Mouse (Mus musculus) neural tube, embryonic 12.5 days (tissue): Measurements from ENCODE around the gene Dock8. TPM values are rescaled to one million over a fixed set of nuclear protein-coding genes. Genes with fewer than 3 reads are reported as not detected.

Source experiments
- ATAC-seq: fragments of 200-750 bp; cut with Nextera tagmentation; 2 replicates; pipeline ENCODE4 v1.8.0; 2017; ENCODE audit warnings: low read depth, mild to moderate bottlenecking, moderate TSS enrichment, moderate library complexity; ENCODE audit not compliant: low FRiP score
- H3K27ac ChIP-seq: fragments of 300-500 bp; sonication (generic); 2 replicates; pipeline ENCODE4 v1.5.1; 2016
- H3K27me3 ChIP-seq: fragments of 300-500 bp; sonication (generic); replicated peaks from 2 replicates; pipeline ENCODE4 v1.6.1; 2016; ENCODE audit warnings: mild to moderate bottlenecking
- H3K36me3 ChIP-seq: fragments of 300-500 bp; sonication (generic); 2 replicates; pipeline ENCODE4 v1.6.1; 2016; ENCODE audit warnings: mild to moderate bottlenecking
- H3K4me1 ChIP-seq: fragments of 300-500 bp; sonication (generic); 2 replicates; pipeline ENCODE4 v1.6.1; 2016
- H3K4me2 ChIP-seq: fragments of 300-500 bp; sonication (generic); replicated peaks from 2 replicates; pipeline ENCODE4 v1.6.1; 2016; ENCODE audit warnings: mild to moderate bottlenecking
- H3K4me3 ChIP-seq: fragments of 300-500 bp; sonication (generic); 2 replicates; pipeline ENCODE4 v1.5.1; 2016
- H3K9ac ChIP-seq: fragments of 300-500 bp; sonication (generic); 2 replicates; pipeline ENCODE4 v1.6.1; 2016; ENCODE audit warnings: mild to moderate bottlenecking
- H3K9me3 ChIP-seq: fragments of 300-500 bp; sonication (generic); 2 replicates; pipeline ENCODE4 v1.6.1; 2016; ENCODE audit warnings: mild to moderate bottlenecking
- WGBS: fragments of 180-500 bp; shearing (Covaris S2); methylation state at CpG from one replicate; pipeline ENCODE4 v1.1.7; 2016; 5-methylcytosine and 5-hydroxymethylcytosine counted together
- polyA plus RNA-seq: library from polyadenylated mRNA; unstranded; fragments of >200 nt; fragmentation: Nextera tagmentation; extraction: Ambion mirVana; gene quantifications from 2 replicates; pipeline ENCODE4 v1.2.1, GENCODE M21; 2016

Dock8 gene
- polyA plus RNA-seq, 1 experiment from 2014 or later, result 0.66 TPM

DNA sequence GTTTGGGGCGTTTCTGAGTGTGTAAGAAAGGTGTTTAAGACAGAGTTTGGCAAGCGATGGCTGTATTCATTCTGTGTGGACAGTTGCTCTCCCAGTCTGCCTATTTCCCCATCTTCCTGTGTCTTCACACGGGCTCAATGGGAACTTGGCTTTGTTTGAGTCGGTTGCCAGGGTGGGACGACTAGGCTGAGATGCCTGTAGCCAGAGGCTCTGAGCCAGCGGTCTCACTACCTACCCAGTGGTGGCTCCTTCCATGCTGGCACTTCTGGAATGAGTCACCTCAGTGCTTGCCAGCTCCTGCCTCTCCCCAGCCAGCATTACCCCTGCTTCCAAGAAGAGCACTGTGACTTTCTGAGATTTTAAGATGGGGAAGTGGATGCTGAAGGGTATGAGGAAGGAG lies 75.4 kb downstream of the Dock8 start:
- Histone ChIP-seq H3K4me1 (no peaks in the 10 kb centered on the region), H3K36me3 (no peaks in the 10 kb centered on the region), H3K9ac (no peak overlapping the region), H3K4me3 (no peak overlapping the region), H3K4me2 (no peak overlapping the region), H3K27ac (no peak overlapping the region), H3K9me3 (no peaks in the 10 kb centered on the region), H3K27me3 (no peaks in the 10 kb centered on the region)
- 77% methylated on average over 6 of the region's 6 CpGs for WGBS
- no peak for ATAC-seq

DNA sequence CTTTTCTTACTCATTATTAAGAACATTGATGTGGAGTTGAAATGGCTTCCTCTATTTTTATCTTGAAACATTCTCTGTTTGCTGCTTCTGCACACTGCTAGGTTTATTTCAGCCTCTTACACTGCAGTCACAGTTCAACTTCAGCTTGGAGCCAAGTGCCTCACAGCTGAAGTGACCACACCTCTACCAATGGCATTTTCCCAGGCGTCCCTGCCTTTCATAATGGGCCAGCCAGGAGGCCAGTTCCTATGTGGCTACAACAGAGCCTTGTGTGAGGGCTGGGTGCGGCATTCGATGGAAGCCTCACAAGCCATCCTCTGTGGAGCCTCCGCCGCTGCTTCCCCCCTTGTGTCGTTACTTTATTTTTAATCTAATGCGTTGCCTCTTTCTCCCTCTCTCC lies 78.3 kb downstream of the Dock8 start:
- no peak overlapping the region for H3K4me2 ChIP-seq
- WGBS, result 78% methylated on average over 7 of the region's 7 CpGs
- no peaks in the 10 kb centered on the region for H3K27me3 ChIP-seq
- H3K4me3 ChIP-seq, result no peak overlapping the region
- no peaks in the 10 kb centered on the region for H3K4me1 ChIP-seq
- no peak overlapping the region for H3K9ac ChIP-seq
- no peaks in the 10 kb centered on the region for H3K36me3 ChIP-seq
- ATAC-seq, result no peak
- H3K27ac ChIP-seq, result no peak overlapping the region
- H3K9me3 ChIP-seq, result no peaks in the 10 kb centered on the region

DNA sequence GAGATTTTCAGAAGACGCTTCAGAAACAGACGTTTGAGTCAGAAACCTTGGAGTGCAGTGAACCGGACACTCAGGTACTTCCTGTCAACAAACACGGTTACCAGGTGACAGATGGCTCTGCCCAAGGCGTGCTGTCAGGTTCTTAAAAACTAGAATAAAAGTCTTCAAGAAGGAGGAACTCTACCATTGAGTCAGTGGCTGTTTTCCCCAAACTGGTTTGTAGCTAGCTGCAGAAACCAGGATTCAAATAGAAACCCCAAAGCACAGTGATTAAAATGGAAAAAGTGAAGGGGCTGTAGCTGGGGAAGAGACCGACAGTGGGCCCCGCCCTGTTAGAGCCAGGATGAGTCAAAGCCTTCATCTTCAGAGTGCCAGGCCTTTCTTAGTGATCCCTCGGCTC lies 78.8 kb downstream of the Dock8 start:
- Histone ChIP-seq H3K36me3 (no peaks in the 10 kb centered on the region), H3K4me1 (no peaks in the 10 kb centered on the region), H3K9me3 (no peaks in the 10 kb centered on the region), H3K27ac (no peak overlapping the region), H3K4me2 (no peak overlapping the region), H3K9ac (no peak overlapping the region), H3K4me3 (no peak overlapping the region), H3K27me3 (no peaks in the 10 kb centered on the region)
- ATAC-seq, result no peak
- 85% methylated on average over 8 of the region's 8 CpGs for WGBS

DNA sequence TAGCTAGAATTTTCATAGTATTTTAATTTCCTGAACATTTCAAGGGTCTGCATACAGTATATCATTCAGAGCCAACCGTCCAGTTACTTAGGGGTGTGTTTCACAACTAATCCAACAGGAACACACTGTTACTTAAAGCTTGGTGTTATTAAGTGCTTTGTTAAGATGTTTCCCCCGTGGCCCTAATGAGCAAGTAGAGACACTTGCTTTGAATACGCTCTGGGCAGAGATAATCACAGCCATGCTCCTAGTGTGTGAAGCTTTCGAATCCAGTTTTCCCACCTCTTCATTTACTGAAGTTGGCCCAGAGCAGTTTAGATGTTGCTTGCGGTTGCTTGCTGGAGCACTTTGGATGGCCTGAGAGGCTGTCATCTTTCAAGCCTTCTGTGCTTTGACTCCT lies 80.8 kb downstream of the Dock8 start:
- no peak overlapping the region for H3K4me3 ChIP-seq
- ATAC-seq, result no peak
- no peak overlapping the region for H3K27ac ChIP-seq
- H3K4me2 ChIP-seq, result no peak overlapping the region
- no peaks in the 10 kb centered on the region for H3K27me3 ChIP-seq
- no peaks in the 10 kb centered on the region for H3K9me3 ChIP-seq
- 82% methylated on average over 5 of the region's 5 CpGs for WGBS
- no peaks in the 10 kb centered on the region for H3K4me1 ChIP-seq
- H3K9ac ChIP-seq, result no peak overlapping the region
- no peaks in the 10 kb centered on the region for H3K36me3 ChIP-seq

DNA sequence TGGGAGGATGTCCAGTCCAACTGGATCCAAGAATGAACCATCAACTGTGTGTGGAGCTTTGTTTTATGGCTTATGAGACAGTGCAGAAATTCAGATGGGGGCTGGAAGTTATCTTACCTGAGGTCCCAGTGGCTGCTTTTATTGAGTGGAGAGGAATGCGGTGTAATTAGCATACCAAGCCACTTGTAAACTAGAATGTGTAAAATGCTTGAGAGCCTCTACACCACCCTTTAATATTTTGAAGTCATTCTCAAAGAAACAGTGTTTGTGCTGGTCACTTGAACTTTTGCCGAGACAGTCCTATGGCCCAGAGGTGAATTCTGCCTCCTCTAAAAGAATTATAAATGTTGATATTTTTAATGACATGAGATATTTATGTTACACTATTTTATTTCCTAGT lies 83.5 kb downstream of the Dock8 start:
- Histone ChIP-seq H3K4me2 (no peak overlapping the region), H3K36me3 (no peaks in the 10 kb centered on the region), H3K4me3 (no peak overlapping the region), H3K9ac (no peak overlapping the region), H3K27ac (no peak overlapping the region), H3K27me3 (no peaks in the 10 kb centered on the region), H3K4me1 (no peaks in the 10 kb centered on the region), H3K9me3 (no peaks in the 10 kb centered on the region)
- WGBS, result 80% methylated on average over 2 of the region's 2 CpGs
- no peak for ATAC-seq

DNA sequence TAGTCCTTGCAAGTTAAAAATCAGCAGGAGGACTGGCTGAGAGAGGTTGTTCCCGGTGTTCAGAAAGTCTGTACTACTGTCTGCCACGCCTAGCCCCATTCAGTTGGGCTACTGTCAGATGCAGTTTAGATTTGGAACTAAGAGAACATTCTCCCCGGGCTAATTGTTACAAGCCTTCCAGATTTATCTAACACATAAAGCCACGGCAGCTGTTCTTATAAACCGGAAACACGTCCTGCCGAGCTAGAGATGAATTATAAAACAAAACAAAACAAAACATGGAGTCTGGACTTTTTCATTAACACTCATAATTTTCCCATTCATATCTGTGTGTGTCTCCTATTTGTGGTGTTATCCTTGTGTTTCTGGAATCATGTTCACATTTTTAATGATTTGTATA lies 87.8 kb downstream of the Dock8 start:
- 85% methylated on average over 7 of the region's 7 CpGs for WGBS
- H3K36me3 ChIP-seq, result no peaks in the 10 kb centered on the region

DNA sequence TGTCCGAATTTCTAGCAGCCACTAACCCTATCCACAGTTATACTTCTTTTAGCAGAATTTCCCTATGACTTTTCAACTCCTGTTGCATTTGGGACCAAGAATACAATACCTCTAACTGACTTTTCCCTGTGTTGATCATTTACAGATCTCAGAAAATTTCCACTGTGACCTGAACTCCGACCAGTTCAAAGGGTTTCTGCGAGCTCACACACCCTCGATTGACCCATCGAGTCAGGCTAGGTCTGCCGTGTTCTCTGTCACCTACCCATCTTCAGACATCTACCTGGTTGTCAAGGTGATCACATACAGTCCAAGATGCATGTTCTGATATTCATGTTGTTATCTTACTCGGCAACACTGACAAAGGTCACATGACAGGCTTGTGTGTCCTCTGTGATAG lies 90.4 kb downstream of the Dock8 start:
- WGBS, result 91% methylated on average over 7 of the region's 7 CpGs
- no peaks in the 10 kb centered on the region for H3K4me1 ChIP-seq
- no peak overlapping the region for H3K4me2 ChIP-seq
- H3K9me3 ChIP-seq, result no peaks in the 10 kb centered on the region
- H3K4me3 ChIP-seq, result no peak overlapping the region
- H3K36me3 ChIP-seq, result no peaks in the 10 kb centered on the region
- H3K27me3 ChIP-seq, result no peaks in the 10 kb centered on the region
- no peak overlapping the region for H3K27ac ChIP-seq
- no peak overlapping the region for H3K9ac ChIP-seq
- no peak for ATAC-seq

More for the DNA sequence above, 87.8 kb downstream of the Dock8 start:
- H3K4me3 ChIP-seq, result no peak overlapping the region
- H3K4me2 ChIP-seq, result no peak overlapping the region
- ATAC-seq, result no peak
- H3K9ac ChIP-seq, result no peak overlapping the region
- H3K27ac ChIP-seq, result no peak overlapping the region
- no peaks in the 10 kb centered on the region for H3K4me1 ChIP-seq
- H3K27me3 ChIP-seq, result no peaks in the 10 kb centered on the region
- H3K9me3 ChIP-seq, result no peaks in the 10 kb centered on the region

DNA sequence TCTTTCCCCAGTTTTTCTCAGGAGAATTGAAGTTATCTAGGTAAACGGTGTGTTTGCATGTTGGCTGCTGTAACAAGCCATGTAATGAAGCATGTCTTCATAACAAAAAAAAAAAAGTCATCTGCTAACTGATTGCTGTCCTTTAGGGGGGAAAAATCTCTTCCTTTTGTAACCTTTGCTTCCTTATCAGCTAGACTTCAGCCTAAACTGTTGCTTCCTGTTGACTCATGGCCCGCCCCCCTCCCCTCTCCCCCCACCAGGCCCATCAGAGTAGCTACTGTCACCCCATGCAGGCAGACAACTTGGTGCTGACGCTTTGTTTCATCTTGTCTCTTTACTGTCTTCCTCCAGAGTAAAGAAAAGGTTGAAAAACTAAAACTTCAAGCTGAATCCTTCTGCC lies 95.8 kb downstream of the Dock8 start:
- H3K4me2 ChIP-seq, result no peak overlapping the region
- 52% methylated on average over 3 of the region's 3 CpGs for WGBS
- no peak overlapping the region for H3K27ac ChIP-seq
- H3K4me1 ChIP-seq, result no peaks in the 10 kb centered on the region
- H3K4me3 ChIP-seq, result no peak overlapping the region
- ATAC-seq, result no peak
- no peaks in the 10 kb centered on the region for H3K9me3 ChIP-seq
- H3K36me3 ChIP-seq, result no peaks in the 10 kb centered on the region
- H3K9ac ChIP-seq, result no peak overlapping the region
- H3K27me3 ChIP-seq, result no peaks in the 10 kb centered on the region

DNA sequence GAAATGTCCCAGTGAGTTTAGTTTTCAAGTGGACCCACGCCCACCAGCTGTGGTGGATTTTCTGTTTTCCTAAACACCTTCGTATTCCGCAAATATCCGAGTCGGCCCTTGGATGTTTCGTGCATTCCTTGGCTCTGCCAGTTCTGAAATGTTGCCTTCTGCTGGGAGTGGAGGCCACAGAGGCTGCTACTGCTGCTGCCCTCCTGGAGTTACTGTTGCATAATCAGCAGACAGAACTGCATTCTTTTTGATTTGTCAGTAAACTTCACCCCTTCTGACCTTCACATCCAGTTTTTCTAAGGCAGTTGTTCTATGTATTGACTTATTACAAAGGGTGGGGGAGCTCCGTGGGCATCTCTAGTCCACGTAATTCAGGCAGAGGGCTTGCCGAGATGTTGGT lies 97.0 kb downstream of the Dock8 start:
- no peaks in the 10 kb centered on the region for H3K4me1 ChIP-seq
- H3K9ac ChIP-seq, result no peak overlapping the region
- H3K27me3 ChIP-seq, result no peaks in the 10 kb centered on the region
- H3K36me3 ChIP-seq, result no peaks in the 10 kb centered on the region
- no peaks in the 10 kb centered on the region for H3K9me3 ChIP-seq
- H3K4me3 ChIP-seq, result no peak overlapping the region
- no peak overlapping the region for H3K27ac ChIP-seq
- no peak for ATAC-seq
- WGBS, result 83% methylated on average over 9 of the region's 9 CpGs
- H3K4me2 ChIP-seq, result no peak overlapping the region

DNA sequence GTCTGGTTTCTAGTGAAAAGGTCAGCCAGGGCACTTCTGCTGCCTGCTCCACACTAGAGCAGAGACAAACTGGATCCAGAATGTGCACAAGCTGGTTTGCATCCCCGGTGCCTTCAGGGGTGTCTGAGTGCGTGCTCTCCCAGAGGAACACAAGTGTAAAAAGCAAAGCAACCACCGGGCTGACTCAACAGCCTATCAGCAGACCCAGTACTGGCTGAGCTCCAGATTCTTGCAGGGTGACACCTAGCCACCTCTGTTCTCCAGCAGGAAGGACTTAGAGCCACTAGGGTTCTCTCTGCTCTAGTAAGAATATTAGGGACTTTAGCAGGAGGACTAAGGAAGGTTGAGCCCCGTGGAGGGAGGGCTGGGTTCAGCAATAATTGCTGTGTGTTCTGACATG lies 97.7 kb downstream of the Dock8 start:
- ATAC-seq, result no peak
- WGBS, result 81% methylated on average over 4 of the region's 4 CpGs

DNA sequence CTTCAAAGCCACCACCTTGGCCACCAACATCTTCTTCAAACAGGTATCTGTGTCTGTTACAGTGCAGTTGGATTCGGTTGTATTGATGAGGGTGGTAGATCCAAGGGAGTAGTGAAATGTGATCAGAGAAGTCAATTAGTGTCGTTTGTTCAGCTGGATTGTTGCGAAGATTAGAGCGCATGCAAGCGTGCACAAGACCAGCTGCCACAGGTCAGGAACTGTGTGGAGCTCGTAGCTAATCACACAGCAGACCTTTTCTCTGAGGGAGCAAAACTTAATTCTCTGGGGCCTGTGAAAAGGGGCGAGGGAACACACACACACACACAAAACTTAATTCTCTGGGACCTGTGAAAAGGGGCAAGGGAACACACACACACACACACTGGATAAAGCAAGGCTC lies 98.2 kb downstream of the Dock8 start:
- Histone ChIP-seq H3K9ac (no peak overlapping the region), H3K4me3 (no peak overlapping the region), H3K36me3 (no peaks in the 10 kb centered on the region), H3K4me1 (no peaks in the 10 kb centered on the region), H3K9me3 (no peaks in the 10 kb centered on the region), H3K27me3 (no peaks in the 10 kb centered on the region), H3K27ac (no peak overlapping the region), H3K4me2 (no peak overlapping the region)
- WGBS, result 69% methylated on average over 7 of the region's 7 CpGs
- no peak for ATAC-seq

More for the DNA sequence above, 97.7 kb downstream of the Dock8 start:
- no peak overlapping the region for H3K9ac ChIP-seq
- no peaks in the 10 kb centered on the region for H3K27me3 ChIP-seq
- H3K36me3 ChIP-seq, result no peaks in the 10 kb centered on the region
- H3K27ac ChIP-seq, result no peak overlapping the region
- no peak overlapping the region for H3K4me2 ChIP-seq
- no peaks in the 10 kb centered on the region for H3K4me1 ChIP-seq
- H3K9me3 ChIP-seq, result no peaks in the 10 kb centered on the region
- H3K4me3 ChIP-seq, result no peak overlapping the region

DNA sequence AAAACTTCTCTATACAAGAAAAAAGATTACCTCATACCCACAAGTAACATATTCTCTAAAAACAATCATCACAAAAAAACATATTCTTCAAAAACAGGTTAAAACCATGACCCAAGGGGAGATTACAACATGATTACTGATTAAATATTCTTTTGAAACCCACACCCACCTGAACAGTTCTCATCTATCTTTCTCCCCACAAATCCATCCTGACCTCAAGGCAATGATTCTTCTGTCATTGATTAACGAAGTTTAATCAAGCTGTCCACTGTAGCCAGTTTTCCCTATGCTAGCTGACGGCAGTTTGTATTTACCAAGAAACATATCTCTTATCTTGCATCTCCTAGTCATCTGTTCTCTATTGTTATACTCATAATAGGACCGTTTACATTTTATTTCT lies 98.6 kb downstream of the Dock8 start:
- H3K27ac ChIP-seq, result no peak overlapping the region
- no peak overlapping the region for H3K4me3 ChIP-seq
- 79% methylated on average over 3 of the region's 3 CpGs for WGBS
- no peaks in the 10 kb centered on the region for H3K4me1 ChIP-seq
- no peaks in the 10 kb centered on the region for H3K27me3 ChIP-seq
- no peaks in the 10 kb centered on the region for H3K9me3 ChIP-seq
- no peak overlapping the region for H3K4me2 ChIP-seq
- ATAC-seq, result no peak
- no peaks in the 10 kb centered on the region for H3K36me3 ChIP-seq
- no peak overlapping the region for H3K9ac ChIP-seq

DNA sequence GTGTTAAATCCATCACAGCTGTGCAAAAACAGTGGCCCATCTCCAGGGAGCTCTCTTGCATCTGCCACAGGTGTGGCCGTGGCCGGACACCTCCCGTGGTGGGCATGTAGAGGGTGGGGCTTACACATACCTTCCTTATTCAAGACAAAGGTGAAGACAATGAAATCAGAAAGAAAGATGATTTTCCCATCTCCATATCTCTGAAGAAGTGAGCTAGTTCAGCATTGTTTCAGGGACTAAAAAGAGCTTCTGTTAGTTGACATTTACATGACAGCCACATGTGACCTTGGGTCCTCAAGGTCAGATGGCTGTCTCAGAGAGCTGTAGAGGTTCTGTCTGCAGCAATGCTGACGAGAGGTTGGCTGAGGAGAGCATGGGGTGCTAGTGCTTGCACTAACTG lies 99.6 kb downstream of the Dock8 start:
- H3K27me3 ChIP-seq, result no peaks in the 10 kb centered on the region
- no peak for ATAC-seq
- H3K36me3 ChIP-seq, result no peaks in the 10 kb centered on the region
- no peaks in the 10 kb centered on the region for H3K9me3 ChIP-seq
- H3K9ac ChIP-seq, result no peak overlapping the region
- no peak overlapping the region for H3K4me2 ChIP-seq
- no peak overlapping the region for H3K4me3 ChIP-seq
- 87% methylated on average over 4 of the region's 4 CpGs for WGBS
- H3K27ac ChIP-seq, result no peak overlapping the region
- no peaks in the 10 kb centered on the region for H3K4me1 ChIP-seq

DNA sequence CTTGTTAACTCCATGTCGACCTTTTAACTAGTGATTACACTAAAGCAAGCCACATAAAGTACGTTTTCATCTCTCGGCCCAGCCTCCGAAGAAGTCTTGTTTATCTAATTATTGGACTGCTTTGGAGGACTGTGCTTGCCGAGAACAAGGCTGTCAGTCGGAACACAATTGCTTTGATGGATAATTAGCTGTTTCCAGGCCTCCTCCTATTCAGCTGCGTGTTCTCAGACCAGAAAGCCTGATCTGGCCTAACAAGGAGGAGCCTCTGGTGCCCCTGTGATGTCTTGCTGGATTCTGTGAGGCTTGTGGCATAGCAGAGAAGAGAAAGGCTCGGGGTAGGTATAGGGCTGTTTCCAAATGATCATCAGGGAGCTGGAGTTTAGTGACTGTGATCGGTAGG lies 106.3 kb downstream of the Dock8 start:
- Histone ChIP-seq H3K27ac (no peak overlapping the region), H3K36me3 (no peaks in the 10 kb centered on the region), H3K4me3 (no peak overlapping the region), H3K9me3 (no peaks in the 10 kb centered on the region), H3K4me2 (no peak overlapping the region), H3K27me3 (no peaks in the 10 kb centered on the region), H3K9ac (no peak overlapping the region), H3K4me1 (no peaks in the 10 kb centered on the region)
- no peak for ATAC-seq
- 57% methylated on average over 9 of the region's 9 CpGs for WGBS
